Mouse (Mus musculus): Measurements from ENCODE around the gene Ccdc105.
A peak's percentile ranks its signal among the peaks of the same experiment; 100 is the strongest.

Ccdc105 gene

DNA sequence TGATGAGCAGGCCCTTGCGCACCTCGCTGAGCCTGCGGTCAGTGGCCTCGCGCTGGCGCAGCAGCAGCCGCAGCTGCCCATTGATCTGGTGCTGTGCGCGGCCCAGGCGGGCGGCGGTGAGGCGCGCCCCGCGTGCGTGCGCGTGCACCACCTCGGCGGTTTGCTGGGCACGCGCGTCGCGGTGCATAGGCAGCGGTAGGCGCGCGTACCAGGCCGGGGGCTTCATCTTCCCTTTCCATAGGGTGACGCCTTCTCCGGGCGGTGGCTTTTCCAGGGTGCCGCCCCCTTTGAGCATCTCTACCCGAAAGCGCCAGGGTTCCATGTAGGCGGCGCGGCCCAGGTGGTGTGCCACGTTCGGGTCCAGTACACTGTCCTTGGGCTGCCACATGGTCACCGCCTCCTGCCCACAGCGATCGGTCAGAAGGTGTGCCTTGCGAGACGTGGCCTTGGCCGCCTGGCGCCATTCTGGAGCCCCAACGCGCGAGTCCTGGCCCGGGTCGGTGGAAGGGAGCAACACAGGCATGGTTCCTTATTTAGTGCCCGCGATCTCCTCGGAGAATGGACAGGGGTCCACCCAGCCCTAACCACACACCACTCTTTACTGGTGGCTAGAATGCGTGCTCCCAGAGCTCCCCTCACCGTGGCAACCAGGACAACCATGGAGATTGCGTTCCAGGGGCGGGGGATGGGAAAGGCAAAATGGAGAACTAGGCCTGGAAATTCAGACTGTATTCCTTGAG, at the start of gene Ccdc105:
TSS of gene Ccdc105 (minus strand) at position 614 of the 740 bp plus-strand sequence.
- no peak for DNase-seq

DNA sequence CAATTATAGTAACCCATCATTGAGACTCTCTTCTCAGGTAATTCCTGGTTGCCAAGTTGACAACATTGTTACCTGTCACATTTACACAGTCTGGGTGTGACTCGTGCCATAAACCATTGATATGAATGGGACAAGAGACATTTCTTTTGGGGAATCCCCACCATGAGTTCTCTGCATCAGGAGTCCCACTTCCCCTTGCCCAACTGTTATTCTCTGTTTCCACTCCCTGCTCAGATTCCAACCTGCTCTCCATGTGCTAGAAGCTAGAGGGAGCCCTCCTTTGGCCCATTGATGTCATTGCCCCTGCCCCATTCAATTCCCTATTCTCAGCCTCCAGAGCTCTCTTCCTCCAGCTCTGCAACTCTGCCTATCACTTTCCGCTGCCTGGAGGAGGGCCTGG, 48.6 kb upstream of the Ccdc105 start:
- no peak for DNase-seq

GRCm38 (mm10) chr10:78790561-78790960, 37.7 kb upstream of the Ccdc105 start:
- no peak for DNase-seq

DNA sequence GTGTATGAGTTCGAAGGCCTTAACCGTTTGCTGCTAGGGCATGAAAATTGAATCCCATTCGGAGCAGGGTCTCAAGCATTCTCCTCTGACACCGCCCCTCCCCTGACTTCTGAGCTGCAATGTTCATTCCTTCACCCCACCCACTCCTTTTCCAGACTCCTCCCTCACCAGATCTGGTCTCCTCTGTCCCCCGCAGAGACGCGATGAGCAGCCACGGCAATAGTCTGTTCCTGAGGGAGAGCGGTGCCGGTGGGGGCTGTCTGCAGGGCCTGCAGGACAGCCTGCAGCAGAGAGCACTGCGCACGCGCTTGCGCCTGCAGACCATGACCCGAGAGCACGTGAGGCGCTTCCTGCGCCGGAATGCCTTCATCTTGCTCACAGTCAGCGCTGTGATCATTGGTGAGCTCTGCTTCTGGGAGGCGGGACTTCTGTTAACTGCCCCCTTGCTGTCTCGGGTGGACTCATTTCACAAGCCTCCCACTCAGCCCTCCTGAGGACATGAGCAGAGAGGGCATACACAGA, 34.8 kb upstream of the Ccdc105 start:
- DNase-seq, result peak; percentile 60

- DNase-seq, result peak; percentile 3
These were observed 27.3 kb upstream of the Ccdc105 start, which contains the start of gene Slc1a6 for GRCm38 (mm10) chr10:78779981-78780651. Gene Slc1a6, plus strand, starts transcription at chr10:78780496.

- DNase-seq, result no peak
These were observed 26.7 kb upstream of the Ccdc105 start for GRCm38 (mm10) chr10:78779527-78779926.

GRCm38 (mm10) chr10:78775830-78776229, 23.0 kb upstream of the Ccdc105 start:
- no peak for DNase-seq

DNA sequence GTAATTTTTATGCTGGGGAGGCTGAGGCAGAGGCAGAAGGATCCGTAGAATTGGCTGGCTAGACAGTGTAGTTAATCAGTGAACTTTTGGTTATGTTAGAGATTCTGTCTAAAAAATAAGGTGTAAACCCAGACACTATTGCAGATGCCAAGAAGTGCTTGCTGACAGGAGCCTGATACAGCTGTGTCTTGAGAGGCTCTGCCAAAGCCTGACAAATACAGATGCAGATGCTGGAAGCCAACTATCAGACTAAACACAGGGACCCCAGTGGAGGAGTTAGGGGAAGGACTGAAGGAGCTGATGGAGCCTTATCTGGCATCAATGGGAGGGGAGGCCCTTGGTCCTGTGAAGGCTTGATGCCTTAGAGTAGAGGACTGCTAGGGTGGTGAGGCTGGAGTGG, 12.7 kb upstream of the Ccdc105 start:
- DNase-seq, result no peak

- DNase-seq, result peak; percentile 78
These were observed 3.2 kb upstream of the Ccdc105 start for GRCm38 (mm10) chr10:78756021-78756420.

DNA sequence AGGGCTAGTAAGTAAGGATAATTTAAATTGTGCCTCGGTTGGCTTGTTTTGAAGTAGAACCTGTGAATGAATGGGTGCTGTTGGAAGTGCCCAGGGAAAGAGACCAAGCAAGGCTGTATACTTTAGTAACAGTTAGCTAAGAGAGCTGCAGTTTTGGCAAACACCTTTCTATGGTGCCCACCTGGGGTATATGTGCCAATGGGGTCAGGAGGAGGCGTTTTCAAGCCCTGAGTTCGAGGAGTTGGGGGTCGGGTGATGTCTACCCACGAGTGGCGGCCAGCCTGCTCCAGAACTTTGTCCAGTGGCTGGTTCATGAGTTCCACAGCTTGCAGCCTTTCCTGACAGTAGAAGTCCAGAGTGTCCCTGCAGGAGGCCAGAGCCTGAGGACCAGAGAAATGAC, 3.9 kb downstream of the Ccdc105 start:
- DNase-seq, result no peak

- no peak for DNase-seq
These were observed 4.7 kb downstream of the Ccdc105 start for GRCm38 (mm10) chr10:78748161-78748560.

DNA sequence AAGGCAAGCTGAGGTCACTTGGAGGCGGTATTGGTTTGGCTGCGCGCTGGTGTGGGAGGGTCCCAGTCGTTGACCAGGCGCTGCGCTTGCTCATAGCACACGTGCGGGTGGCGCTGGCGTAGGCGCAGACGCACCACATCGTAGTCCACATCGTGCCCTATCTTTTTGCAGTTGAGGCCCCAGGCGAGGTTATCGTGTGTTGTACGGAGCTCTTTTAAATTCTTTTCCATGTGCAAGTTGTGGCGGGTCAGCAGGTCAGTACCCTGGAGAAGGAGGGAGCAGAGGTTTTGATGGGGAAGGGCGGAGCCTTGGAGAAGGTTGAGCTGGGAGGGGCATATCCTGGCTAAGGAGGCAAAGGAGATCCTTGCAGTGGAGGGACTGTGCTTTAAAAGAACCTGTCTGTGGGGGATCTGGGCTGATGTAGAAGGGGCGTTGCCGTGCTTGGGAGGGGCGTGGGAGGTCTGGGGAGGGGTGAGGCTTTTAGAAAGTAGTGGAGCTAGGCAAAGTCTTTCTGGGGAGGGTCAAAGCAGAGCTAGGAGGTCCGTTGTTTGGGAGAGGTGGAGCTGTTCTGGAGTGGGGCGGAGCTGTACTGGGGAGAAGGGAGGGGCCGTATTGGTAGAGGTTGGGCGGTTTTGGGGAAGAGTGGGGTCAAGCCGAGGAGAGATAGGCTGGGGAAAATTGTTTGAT, 5.7 kb downstream of the Ccdc105 start:
- no peak for DNase-seq

GRCm38 (mm10) chr10:78745453-78746232, 7.2 kb downstream of the Ccdc105 start:
- no peak for DNase-seq

GRCm38 (mm10) chr10:78743721-78744120, 9.1 kb downstream of the Ccdc105 start:
- DNase-seq, result no peak

DNA sequence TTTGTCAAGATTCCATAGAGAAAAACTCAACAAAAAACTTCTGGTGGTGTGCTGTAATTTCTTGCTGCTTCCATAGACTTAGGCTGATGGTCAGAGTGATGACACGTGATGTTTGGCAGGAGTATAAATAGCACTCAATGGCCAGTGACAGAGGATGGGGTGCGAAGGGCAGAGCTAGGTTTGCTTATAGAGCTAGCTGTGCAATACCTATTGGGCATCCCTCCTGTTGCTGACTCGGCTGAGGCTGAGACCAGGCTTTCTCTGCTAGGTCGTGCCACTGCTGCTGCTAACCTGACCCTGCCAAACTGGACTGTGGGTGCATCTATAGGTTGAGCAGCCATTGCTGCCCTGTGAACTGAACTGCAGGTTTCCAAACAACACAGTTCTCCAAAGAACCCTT, 13.0 kb downstream of the Ccdc105 start:
- DNase-seq, result no peak

DNA sequence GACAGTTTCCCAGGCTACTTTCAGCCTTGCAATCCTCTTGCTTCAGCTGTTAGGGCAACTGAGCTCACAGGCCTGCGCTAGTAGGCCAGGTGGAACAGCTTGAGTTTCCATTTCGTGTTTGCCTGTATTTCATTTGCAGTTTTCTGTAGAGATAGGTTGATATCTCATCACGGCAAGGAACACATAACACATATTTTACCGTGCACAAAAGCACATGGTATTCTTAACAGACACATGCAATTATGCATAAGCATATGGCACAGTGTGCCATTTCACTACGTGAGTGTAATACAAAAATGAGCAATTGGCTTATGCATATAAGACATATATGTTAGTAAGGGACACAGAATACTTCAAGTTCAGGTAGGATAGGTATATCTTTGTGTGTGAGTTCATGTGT, 25.0 kb downstream of the Ccdc105 start:
- no peak for DNase-seq

GRCm38 (mm10) chr10:78727035-78727434, 25.8 kb downstream of the Ccdc105 start:
- DNase-seq, result no peak

- DNase-seq, result no peak
These were observed 29.4 kb downstream of the Ccdc105 start for GRCm38 (mm10) chr10:78723416-78723815.

- DNase-seq, result no peak
These were observed 30.2 kb downstream of the Ccdc105 start for GRCm38 (mm10) chr10:78722654-78723053.

DNA sequence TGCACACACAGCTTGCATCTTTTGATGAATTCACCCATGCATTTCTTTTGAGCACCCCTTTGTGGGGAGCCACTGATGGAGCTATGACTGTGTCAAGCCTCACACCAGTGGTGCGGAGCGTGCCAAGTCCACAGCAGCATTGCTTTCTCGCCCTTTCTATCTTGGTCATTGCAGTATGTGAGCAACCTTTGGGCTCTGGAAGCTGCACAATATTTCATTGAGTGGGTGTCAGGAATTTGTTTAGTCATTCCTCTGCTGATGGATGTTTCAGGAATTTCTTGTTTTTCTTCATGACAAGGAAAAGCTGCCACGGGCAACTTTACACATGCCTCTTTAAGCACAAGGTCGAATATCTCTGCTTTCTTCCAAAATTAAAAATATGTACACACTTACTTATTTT, 30.8 kb downstream of the Ccdc105 start:
- peak; percentile 3 for DNase-seq

GRCm38 (mm10) chr10:78718056-78718455, 34.8 kb downstream of the Ccdc105 start, which contains the start of gene Casp14:
Gene Casp14, minus strand, starts transcription at chr10:78718294.
- DNase-seq, result no peak

DNA sequence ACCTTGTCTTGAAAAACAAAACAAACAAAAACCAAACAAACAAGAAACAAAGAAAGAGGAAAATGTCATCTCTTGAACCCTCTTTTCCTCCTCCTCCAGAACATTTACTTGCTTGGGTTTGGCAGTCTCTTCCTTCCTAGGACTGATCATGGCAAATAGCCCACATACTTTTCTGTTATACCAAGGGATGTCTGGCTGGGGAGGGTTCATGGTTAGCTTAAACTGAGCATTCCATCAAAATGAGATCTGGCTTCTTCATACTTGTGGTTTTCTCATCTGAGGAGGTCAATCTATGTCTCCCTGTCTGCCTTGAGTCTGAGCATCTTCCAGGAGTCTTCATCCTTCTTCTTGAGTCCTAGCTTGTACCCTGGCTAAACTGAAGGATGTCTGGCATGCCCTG, 36.6 kb downstream of the Ccdc105 start:
- DNase-seq, result no peak

- no peak for DNase-seq
These were observed 37.7 kb downstream of the Ccdc105 start for GRCm38 (mm10) chr10:78715156-78715555.

Measured in lung, postnatal 36 days (tissue).